17 mouse cellular contexts compared by ENCODE assay signal in genomic region chr11:110463801-110464200, GRCm38 (mm10).
A peak's percentile ranks its signal among the peaks of the same experiment; 100 is the strongest.
DNase-seq lines count a peak whose midpoint lies in the region; ATAC-seq and TF ChIP-seq lines count a peak whose summit lies in the region.
"Had no signal": no experiment of that assay in that cellular context is flagged by ENCODE, and none has a peak within 500 bp of the region (broad histone marks: within the 10 kb centered on the region; RNA-seq: fewer than 3 reads in every experiment).

No protein-coding gene starts in this region.

- H3K4me1 ChIP-seq in liver, embryonic 14.5 days (replicated peaks; ENCODE audit: control insufficient read depth in 2 of 2, insufficient read depth in 2 of 2, low read length in 1 of 2) = peaks cover 53 to 59% of the 10 kb centered on the region in 2 experiments
- H3K4me1 ChIP-seq in forebrain, embryonic 14.5 days (ENCODE audit: control insufficient read depth, insufficient read depth, low read length) = peaks cover 6% of the 10 kb centered on the region; the same call in 1 of the 2 replicates

- 10% methylated on average over 9 of the region's 9 CpGs for WGBS in liver, embryonic 14.5 days (ENCODE audit: insufficient replicate concordance)
- WGBS in forebrain, embryonic 14.5 days = 73% methylated on average over 9 of the region's 9 CpGs

- H3K27me3 ChIP-seq in liver, embryonic 14.5 days (ENCODE audit: control insufficient read depth, insufficient read depth, low read length) = no peaks in the 10 kb centered on the region
- no peaks in the 10 kb centered on the region for H3K27me3 ChIP-seq in forebrain, embryonic 14.5 days (replicated peaks; ENCODE audit: control insufficient read depth, insufficient read depth, low read length)
- H3K27me3 ChIP-seq: embryonic facial prominence, embryonic 13.5 days; forebrain, embryonic 12.5 days; kidney, embryonic 15.5 days had no signal

- H3K27ac ChIP-seq in liver, embryonic 14.5 days = peak overlapping the region; percentile 96
- H3K27ac ChIP-seq in forebrain, embryonic 14.5 days (ENCODE audit: low read depth, low read length) = no peak overlapping the region
- H3K27ac ChIP-seq: embryonic facial prominence, embryonic 13.5 days; forebrain, embryonic 12.5 days; gastrocnemius, adult 2 months; heart, adult 2 months; hindbrain, postnatal 0 days; kidney, embryonic 15.5 days; left cerebral cortex, adult 2 months had no signal

- H3K9ac ChIP-seq in liver, embryonic 14.5 days (replicated peaks) = peak overlapping the region; percentile 53
- no peak overlapping the region for H3K9ac ChIP-seq in forebrain, embryonic 14.5 days (ENCODE audit: low read length)
- H3K9ac ChIP-seq: embryonic facial prominence, embryonic 13.5 days; forebrain, embryonic 12.5 days; kidney, embryonic 15.5 days had no signal

- DNase-seq in lung, postnatal 36 days = peak; percentile 5
- no peak for DNase-seq in lung, postnatal 14 days
- no peak for DNase-seq in liver, embryonic 14.5 days (ENCODE audit: low read depth in 3 of 3, low spot score in 3 of 3)
- DNase-seq in cerebellum, adult 8-10 months = no peak
- DNase-seq in gastrocnemius, adult 18-20 months (ENCODE audit: low spot score) = no peak
- no peak for DNase-seq in forebrain, embryonic 14.5 days (ENCODE audit: low spot score)
- DNase-seq: gastrocnemius, adult 2 months; midbrain, embryonic 14.5 days; right cerebral cortex, postnatal 14 days had no signal

- no peak for TF ChIP-seq EP300 in liver, embryonic 14.5 days (IDR thresholded peaks at IDR 0.05; ENCODE audit: low read depth)

- no peak for TF ChIP-seq CTCF in liver, embryonic 14.5 days (IDR thresholded peaks at IDR 0.05; ENCODE audit: low read depth)

- peak; percentile 67 for ATAC-seq in erythroid progenitor cell, adult 5-6 weeks (replicated peaks; ENCODE audit: low FRiP score, poor library complexity, severe bottlenecking)
- peak; percentile 66 for ATAC-seq in liver, embryonic 14.5 days (ENCODE audit: insufficient read depth)
- ATAC-seq in forebrain, embryonic 14.5 days = no peak
- ATAC-seq: hindbrain, postnatal 0 days had no signal

- no peaks in the 10 kb centered on the region for H3K36me3 ChIP-seq in liver, embryonic 14.5 days (replicated peaks; ENCODE audit: control insufficient read depth, insufficient read depth, low read depth)
- H3K36me3 ChIP-seq in forebrain, embryonic 14.5 days (ENCODE audit: control insufficient read depth, insufficient read depth, low read length) = no peaks in the 10 kb centered on the region
- H3K36me3 ChIP-seq: forebrain, embryonic 12.5 days; G1E; kidney, embryonic 15.5 days had no signal

- no peaks in the 10 kb centered on the region for H3K9me3 ChIP-seq in liver, embryonic 14.5 days (ENCODE audit: control insufficient read depth, low read length)
- no peaks in the 10 kb centered on the region for H3K9me3 ChIP-seq in forebrain, embryonic 14.5 days (replicated peaks; ENCODE audit: control insufficient read depth, low read length)
- H3K9me3 ChIP-seq: embryonic facial prominence, embryonic 13.5 days; forebrain, embryonic 12.5 days; kidney, embryonic 15.5 days had no signal

- peak overlapping the region; percentile 69 for H3K4me2 ChIP-seq in liver, embryonic 14.5 days (ENCODE audit: low read depth)
- H3K4me2 ChIP-seq in forebrain, embryonic 14.5 days (ENCODE audit: low read length) = no peak overlapping the region
- H3K4me2 ChIP-seq: embryonic facial prominence, embryonic 13.5 days; forebrain, embryonic 12.5 days; kidney, embryonic 15.5 days had no signal

- H3K4me3 ChIP-seq in liver, embryonic 14.5 days (ENCODE audit: insufficient read depth in 1 of 2, low read depth in 2 of 2, low read length in 2 of 2) = peak overlapping the region in 1 of 2 experiments; percentile 20; a peak in 1 of 4 replicates
- H3K4me3 ChIP-seq in forebrain, embryonic 14.5 days (ENCODE audit: low read depth, low read length) = no peak overlapping the region
- H3K4me3 ChIP-seq: embryonic facial prominence, embryonic 13.5 days; forebrain, embryonic 12.5 days; gastrocnemius, adult 2 months; heart, adult 2 months; kidney, embryonic 15.5 days; left cerebral cortex, adult 2 months had no signal
